Mouse (Mus musculus) liver, embryonic 12.5 days (tissue): ENCODE measurements around the gene Vdr. TPM values are rescaled to one million over a fixed set of nuclear protein-coding genes. Genes with fewer than 3 reads are reported as not detected.
"Not testable (repeated sequence)": the region's sequence is repeated elsewhere in the genome, so short reads cannot be mapped to it uniquely, and the experiment has no call there.

Experiments
- ATAC-seq: fragments of 200-750 bp; cut with Nextera tagmentation; 2 replicates; pipeline ENCODE4 v1.8.0; 2017; ENCODE audit warnings: moderate number of reproducible peaks, mild to moderate bottlenecking, moderate library complexity
- H3K27ac ChIP-seq: fragments of 300-500 bp; sonication (generic); 2 replicates; pipeline ENCODE4 v1.5.1; 2016; ENCODE audit warnings: mild to moderate bottlenecking
- H3K27me3 ChIP-seq: fragments of 300-500 bp; sonication (generic); replicated peaks from 2 replicates; pipeline ENCODE4 v1.6.1; 2016; ENCODE audit warnings: mild to moderate bottlenecking, moderate library complexity
- H3K36me3 ChIP-seq: fragments of 300-500 bp; sonication (generic); 2 replicates; pipeline ENCODE4 v1.6.1; 2016; ENCODE audit warnings: mild to moderate bottlenecking, moderate library complexity
- H3K4me1 ChIP-seq: fragments of 300-500 bp; sonication (generic); 2 replicates; pipeline ENCODE4 v1.6.1; 2016
- H3K4me2 ChIP-seq: fragments of 300-500 bp; sonication (generic); 2 replicates; pipeline ENCODE4 v1.6.1; 2016; ENCODE audit warnings: mild to moderate bottlenecking, moderate library complexity
- H3K4me3 ChIP-seq: fragments of 300-500 bp; sonication (generic); 2 replicates; pipeline ENCODE4 v1.5.1; 2016; ENCODE audit warnings: mild to moderate bottlenecking, moderate library complexity
- H3K9ac ChIP-seq: fragments of 300-500 bp; sonication (generic); 2 replicates; pipeline ENCODE4 v1.6.1; 2016; ENCODE audit warnings: mild to moderate bottlenecking, moderate library complexity
- H3K9me3 ChIP-seq: fragments of 300-500 bp; sonication (generic); replicated peaks from 2 replicates; pipeline ENCODE4 v1.6.1; 2016; ENCODE audit warnings: mild to moderate bottlenecking, moderate library complexity
- WGBS: fragments of 180-500 bp; shearing (Covaris S2); methylation state at CpG from one replicate; pipeline ENCODE4 v1.1.7; 2016; ENCODE audit not compliant: insufficient replicate concordance; 5-methylcytosine and 5-hydroxymethylcytosine counted together
- polyA plus RNA-seq: library from polyadenylated mRNA; unstranded; fragments of >200 nt; fragmentation: Nextera tagmentation; extraction: Ambion mirVana; gene quantifications from 2 replicates; pipeline ENCODE4 v1.2.1, GENCODE M21; 2016

Vdr gene
- polyA plus RNA-seq, 1 experiment from 2014 or later = 0.46 TPM

DNA sequence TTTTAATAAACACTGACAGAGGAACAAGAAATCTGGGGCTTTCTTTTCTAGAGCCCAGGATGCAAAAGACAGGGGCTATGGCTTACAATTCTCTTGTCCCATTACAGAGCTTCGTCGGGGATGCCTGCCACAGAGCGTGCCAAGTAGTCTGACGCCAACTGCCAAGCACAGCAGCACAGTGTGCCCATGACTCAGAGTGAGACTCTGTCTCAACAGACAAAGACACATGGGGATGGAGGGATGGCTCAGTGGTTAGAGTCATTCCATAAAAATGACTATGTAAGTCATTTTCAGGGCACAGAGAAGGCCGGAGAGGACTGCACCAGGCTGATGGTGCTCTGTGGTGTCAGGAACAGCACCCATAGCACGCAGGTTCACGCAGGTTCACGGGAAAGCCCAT, 38.3 kb downstream of the Vdr start:
- 85% methylated on average over 8 of the region's 8 CpGs for WGBS
- H3K4me3 ChIP-seq = no peak overlapping the region
- 0 out of 2 replicates have a peak, but pooled peaks cover 7% of the 10 kb centered on the region for H3K4me1 ChIP-seq
- H3K9me3 ChIP-seq = no peaks in the 10 kb centered on the region
- no peak overlapping the region for H3K4me2 ChIP-seq
- no peak for ATAC-seq
- no peak overlapping the region for H3K9ac ChIP-seq
- H3K27me3 ChIP-seq = no peaks in the 10 kb centered on the region
- H3K27ac ChIP-seq = no peak overlapping the region
- H3K36me3 ChIP-seq = no peaks in the 10 kb centered on the region

DNA sequence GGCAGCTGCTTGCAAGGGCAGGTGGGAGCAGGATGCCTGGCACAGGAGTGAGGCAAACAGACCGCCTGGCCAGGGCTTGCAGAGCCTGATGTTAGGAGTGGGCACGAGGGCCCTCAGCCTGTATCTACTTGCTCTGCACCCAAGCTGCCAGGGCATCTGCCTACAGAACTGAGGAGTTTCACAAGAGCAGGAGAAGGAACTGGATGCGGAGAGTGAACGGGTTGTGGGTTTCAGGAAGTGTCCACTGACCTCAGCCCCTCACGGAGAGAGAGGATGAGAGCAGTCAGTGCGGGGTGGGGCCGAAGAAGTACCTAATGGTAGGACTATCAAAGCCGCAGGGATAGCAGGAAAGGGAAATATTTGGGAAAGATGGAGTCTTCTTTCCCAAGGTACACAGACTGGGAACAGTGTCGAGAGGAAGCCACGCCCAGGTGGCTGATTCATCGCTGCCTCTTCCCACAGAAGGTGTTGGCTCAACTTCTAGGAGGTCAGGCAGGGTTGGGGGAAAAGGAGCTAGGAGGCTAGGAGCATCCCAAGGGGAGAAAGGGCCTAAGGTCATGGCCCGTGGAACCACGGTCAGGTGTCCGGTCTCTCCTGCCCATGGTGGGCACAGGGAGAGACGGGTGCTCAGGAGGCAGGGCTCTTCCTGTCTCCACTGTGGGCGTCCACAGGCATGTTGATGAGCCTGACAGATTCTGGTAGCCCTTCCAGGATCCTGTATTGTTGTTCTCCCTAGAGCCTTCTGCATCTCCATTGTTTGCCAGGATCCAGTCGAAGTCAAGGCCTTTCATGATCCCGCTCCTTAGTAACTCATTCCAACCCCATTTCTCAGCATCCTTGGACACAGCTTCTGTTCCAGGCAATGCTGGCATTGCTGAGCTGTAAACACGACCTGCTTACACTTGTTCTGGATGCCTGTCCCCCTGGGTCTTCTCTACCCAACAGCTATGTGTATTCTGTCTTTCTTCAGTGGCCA, 39.1 kb downstream of the Vdr start:
- Histone ChIP-seq H3K36me3 (no peaks in the 10 kb centered on the region), H3K4me1 (0 out of 2 replicates have a peak, but pooled peaks cover 7% of the 10 kb centered on the region), H3K9me3 (peaks cover under 1% of the 10 kb centered on the region; the same call in 1 of the 2 replicates), H3K4me2 (no peak overlapping the region), H3K9ac (no peak overlapping the region), H3K27me3 (no peaks in the 10 kb centered on the region), H3K27ac (no peak overlapping the region), H3K4me3 (no peak overlapping the region)
- WGBS = 55% methylated on average over 19 of the region's 19 CpGs
- no peak for ATAC-seq

DNA sequence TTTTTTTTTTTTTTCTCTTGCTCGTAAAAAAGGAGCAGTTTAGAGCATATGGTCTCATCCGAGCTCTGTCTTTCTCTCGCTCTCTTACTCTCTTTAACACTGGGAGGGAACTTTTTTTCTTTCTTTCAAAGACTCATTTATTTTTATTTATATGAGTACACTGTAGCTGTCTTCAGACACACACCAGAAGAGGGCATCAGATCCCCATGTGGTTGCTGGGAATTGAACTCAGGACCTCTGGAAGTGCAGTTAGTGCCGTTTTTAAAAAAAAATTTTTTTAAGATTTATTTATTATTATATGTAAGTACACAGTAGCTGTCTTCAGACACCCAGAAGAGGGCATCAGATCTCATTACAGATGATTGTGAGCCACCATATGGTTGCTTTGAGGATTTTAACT, 40.3 kb downstream of the Vdr start:
- ATAC-seq, H3K27me3 ChIP-seq, H3K27ac ChIP-seq, H3K4me3 ChIP-seq, H3K4me2 ChIP-seq, H3K36me3 ChIP-seq, H3K9ac ChIP-seq, H3K9me3 ChIP-seq: not testable (repeated sequence)
- 77% methylated on average over 4 of the region's 4 CpGs for WGBS
- peaks cover 10% of the 10 kb centered on the region for H3K4me1 ChIP-seq

DNA sequence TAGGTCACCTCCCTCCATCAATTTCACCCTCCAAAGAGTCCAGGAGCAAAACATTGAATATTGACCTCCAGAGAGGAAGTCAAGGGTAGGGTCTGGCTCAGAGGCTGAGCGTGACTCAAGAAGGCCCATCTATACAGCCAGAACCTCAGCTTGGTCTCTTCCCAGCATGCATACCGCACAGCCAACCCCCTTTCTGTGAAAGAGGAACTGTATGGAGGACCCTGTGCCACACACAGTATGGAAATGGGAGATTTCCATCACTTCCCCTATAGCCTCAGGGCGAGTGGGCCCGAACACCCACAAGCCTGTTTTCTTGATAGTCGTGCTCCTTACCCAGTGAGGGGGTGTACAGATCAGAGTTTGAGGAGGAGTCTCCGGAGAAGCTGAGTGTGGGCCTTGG, 41.4 kb downstream of the Vdr start:
- ATAC-seq = no peak
- no peaks in the 10 kb centered on the region for H3K27me3 ChIP-seq
- peaks cover 5% of the 10 kb centered on the region; the same call in 1 of the 2 replicates for H3K9me3 ChIP-seq
- H3K36me3 ChIP-seq = peaks cover 5% of the 10 kb centered on the region; the same call in 1 of the 2 replicates
- H3K4me1 ChIP-seq = peaks cover 21% of the 10 kb centered on the region
- no peak overlapping the region for H3K27ac ChIP-seq
- WGBS = 48% methylated on average over 6 of the region's 6 CpGs
- no peak overlapping the region for H3K9ac ChIP-seq
- no peak overlapping the region for H3K4me3 ChIP-seq
- no peak overlapping the region for H3K4me2 ChIP-seq

DNA sequence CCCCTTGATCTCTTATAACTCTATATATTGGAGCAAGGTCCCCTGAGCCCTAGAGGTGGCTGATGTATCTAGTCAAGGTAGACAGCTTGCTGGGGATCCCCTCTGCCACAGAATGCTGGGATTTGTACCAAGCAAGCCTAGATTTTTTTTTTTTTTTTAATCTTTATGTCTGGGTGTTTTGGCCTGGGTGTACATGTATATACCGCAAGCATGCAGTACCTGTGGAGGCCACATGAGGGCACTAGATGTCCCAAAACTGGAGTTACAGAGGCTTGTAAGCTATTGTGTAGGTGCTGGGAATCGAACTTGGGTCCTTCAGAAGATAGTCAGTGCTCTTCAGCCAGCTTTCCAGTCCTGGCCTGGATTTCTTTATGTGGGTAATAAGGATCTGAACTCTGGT, 44.4 kb downstream of the Vdr start:
- ATAC-seq = no peak
- no peak overlapping the region for H3K4me2 ChIP-seq

DNA sequence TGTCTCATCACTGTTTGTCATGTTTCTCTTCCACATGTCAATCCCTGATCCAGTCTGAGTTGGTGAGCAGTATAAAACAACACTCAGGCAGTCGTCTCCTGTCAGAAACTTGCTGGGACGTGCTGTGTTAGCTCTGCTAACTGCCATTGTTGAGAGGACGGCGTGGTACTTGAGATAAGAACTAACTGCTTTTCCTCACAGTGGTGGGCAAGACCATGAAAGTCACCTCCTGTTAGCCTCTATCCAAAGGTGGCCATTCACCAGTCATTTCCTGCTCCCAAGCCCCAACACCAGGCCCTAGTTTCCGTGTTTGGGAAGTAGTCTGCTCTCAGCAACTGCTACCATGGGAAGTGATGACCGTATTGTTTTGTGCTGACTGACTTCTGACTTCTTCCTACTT, 45.3 kb downstream of the Vdr start:
- 13% methylated on average over 6 of the region's 6 CpGs for WGBS
- Histone ChIP-seq H3K4me2 (no peak overlapping the region), H3K4me3 (no peak overlapping the region), H3K4me1 (peaks cover 34% of the 10 kb centered on the region), H3K9me3 (peaks cover 5% of the 10 kb centered on the region; the same call in 1 of the 2 replicates), H3K27ac (peak overlapping the region; percentile 57), H3K9ac (no peak overlapping the region), H3K36me3 (peaks cover 5% of the 10 kb centered on the region; the same call in 1 of the 2 replicates), H3K27me3 (no peaks in the 10 kb centered on the region)
- ATAC-seq = peak; percentile 72

More for the DNA sequence above, 44.4 kb downstream of the Vdr start:
- WGBS = 88% methylated on average over 2 of the region's 2 CpGs
- Histone ChIP-seq H3K27me3 (no peaks in the 10 kb centered on the region), H3K27ac (no peak overlapping the region), H3K9ac (no peak overlapping the region), H3K36me3 (peaks cover 5% of the 10 kb centered on the region; the same call in 1 of the 2 replicates), H3K4me1 (peaks cover 34% of the 10 kb centered on the region), H3K4me3 (no peak overlapping the region), H3K9me3 (peaks cover 5% of the 10 kb centered on the region; the same call in 1 of the 2 replicates)

DNA sequence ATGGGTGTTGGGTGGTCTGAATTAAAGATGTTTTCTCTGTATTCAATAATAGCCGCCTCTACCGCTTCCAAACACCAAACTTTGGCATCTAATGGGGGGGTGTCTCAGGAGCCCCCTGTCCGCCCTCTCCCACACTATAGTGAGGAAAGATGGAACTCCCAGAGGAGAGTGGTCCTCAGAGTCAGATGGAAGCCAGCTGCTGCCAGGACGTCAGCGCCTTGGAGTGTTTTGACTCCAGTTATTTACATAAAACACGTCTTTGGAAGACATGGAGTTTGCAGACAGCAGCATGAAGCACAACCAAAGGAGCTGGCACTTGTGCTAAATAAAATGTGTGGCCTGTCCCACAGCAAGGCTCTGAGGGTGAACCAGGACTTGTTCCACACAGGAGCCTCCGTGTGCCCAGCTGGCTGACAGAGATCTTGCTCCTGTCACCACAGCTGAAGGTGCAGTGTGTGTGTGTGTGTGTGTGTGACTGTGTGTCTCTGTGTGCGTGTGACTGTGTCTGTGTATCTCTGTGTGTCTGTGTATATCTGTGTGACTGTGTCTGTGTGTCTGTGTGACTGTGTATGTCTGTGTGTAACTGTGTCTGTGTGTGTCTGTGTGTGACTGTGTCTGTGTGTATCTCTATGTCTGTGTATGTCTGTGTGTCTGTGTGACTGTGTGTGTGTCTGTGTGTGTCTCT, 45.9 kb downstream of the Vdr start:
- peak overlapping the region; percentile 57 for H3K27ac ChIP-seq
- H3K4me1 ChIP-seq = peaks cover 31% of the 10 kb centered on the region
- peaks cover 5% of the 10 kb centered on the region; the same call in 1 of the 2 replicates for H3K9me3 ChIP-seq
- WGBS = 61% methylated on average over 8 of the region's 8 CpGs
- no peak overlapping the region; the same call in 1 of the 2 replicates for H3K9ac ChIP-seq
- ATAC-seq = 0 out of 2 replicates have a peak, but pooled peaks have one; percentile 26
- H3K4me3 ChIP-seq = no peak overlapping the region
- peaks cover 5% of the 10 kb centered on the region; the same call in 1 of the 2 replicates for H3K36me3 ChIP-seq
- H3K27me3 ChIP-seq = no peaks in the 10 kb centered on the region
- H3K4me2 ChIP-seq = no peak overlapping the region

DNA sequence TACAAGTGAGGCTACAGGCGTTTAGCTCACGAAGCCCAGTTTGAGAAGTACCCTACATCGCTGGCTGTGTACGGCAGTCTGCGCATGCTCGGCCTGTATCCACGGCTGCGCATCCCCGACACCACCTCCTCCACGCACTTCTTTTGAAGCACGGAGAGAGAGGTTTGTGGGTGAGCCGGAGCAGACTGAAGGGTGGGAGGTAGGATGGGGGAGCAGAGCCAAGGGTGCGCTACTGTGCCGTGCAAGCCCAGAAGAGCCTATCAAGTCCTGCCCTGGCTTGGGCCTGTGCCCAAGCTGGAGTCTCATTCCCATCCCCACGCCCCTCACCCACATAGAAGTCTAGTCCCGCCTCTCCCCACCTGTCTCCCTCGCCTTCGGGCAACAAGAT, 46.9 kb downstream of the Vdr start:
- Histone ChIP-seq H3K9me3 (peaks cover 5% of the 10 kb centered on the region; the same call in 1 of the 2 replicates), H3K4me1 (peaks cover 27% of the 10 kb centered on the region), H3K27me3 (no peaks in the 10 kb centered on the region), H3K27ac (no peak overlapping the region), H3K4me2 (no peak overlapping the region), H3K4me3 (no peak overlapping the region), H3K9ac (no peak overlapping the region), H3K36me3 (peaks cover 5% of the 10 kb centered on the region; the same call in 1 of the 2 replicates)
- ATAC-seq = no peak
- WGBS = 78% methylated on average over 18 of the region's 18 CpGs

DNA sequence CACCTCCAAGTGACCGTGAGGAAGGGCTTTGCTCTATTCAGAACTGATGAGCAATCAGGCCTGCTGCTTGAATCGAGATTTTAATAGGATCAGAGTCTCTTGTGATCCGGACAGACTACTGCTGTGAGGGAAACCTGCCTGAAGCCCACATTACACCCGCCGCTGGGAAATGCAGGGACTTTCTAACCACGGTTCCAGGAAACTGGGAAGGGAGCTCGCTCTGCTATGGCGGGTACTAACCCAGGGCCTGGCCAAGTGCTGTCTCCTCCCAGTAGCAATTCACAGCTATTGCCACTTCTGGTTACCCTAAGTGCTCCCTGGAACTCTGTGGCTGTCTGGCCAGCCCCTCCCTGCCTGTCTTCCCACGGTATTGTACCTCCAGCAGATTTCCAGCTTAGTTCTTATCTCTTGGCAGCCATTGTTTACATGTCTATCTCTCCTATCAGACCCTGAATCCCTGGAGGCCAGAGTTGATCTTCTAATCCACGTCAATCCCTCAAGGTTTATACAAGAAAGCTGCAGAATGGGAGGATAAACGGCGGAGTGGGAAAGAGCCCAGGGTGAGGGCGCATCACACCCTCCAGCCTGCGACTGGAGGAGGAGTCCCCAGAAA, 47.4 kb downstream of the Vdr start:
- Histone ChIP-seq H3K4me3 (no peak overlapping the region), H3K27ac (no peak overlapping the region), H3K9ac (no peak overlapping the region), H3K4me2 (no peak overlapping the region), H3K36me3 (peaks cover 5% of the 10 kb centered on the region; the same call in 1 of the 2 replicates), H3K27me3 (no peaks in the 10 kb centered on the region), H3K4me1 (peaks cover 27% of the 10 kb centered on the region), H3K9me3 (peaks cover 5% of the 10 kb centered on the region; the same call in 1 of the 2 replicates)
- ATAC-seq = no peak
- 48% methylated on average over 14 of the region's 14 CpGs for WGBS

DNA sequence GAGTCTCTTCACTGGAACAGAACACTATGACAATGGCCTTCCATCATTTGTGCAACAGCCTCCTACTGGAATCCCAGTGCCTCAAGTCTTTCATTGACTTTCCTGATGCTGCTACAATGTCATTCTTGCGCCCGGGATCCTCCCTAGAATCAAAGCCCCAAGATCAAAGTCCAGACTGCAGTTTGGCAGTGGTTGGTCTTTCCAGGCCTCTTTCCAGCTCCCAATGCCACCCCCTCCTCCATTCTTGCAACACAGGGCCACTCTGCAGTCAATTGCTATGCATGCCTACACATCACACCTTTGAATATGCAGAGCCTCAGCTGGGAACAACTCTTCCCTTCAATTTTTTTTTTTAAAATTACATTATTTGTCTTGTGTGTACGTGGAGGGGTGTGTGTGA, 50.1 kb downstream of the Vdr start:
- Histone ChIP-seq H3K4me3 (no peak overlapping the region), H3K27ac (no peak overlapping the region), H3K4me2 (no peak overlapping the region), H3K36me3 (no peaks in the 10 kb centered on the region), H3K4me1 (peaks cover 26% of the 10 kb centered on the region), H3K27me3 (0 out of 2 replicates have a peak, but pooled peaks cover 4% of the 10 kb centered on the region), H3K9me3 (no peaks in the 10 kb centered on the region), H3K9ac (no peak overlapping the region)
- no peak for ATAC-seq
- 82% methylated on average over 3 of the region's 3 CpGs for WGBS

DNA sequence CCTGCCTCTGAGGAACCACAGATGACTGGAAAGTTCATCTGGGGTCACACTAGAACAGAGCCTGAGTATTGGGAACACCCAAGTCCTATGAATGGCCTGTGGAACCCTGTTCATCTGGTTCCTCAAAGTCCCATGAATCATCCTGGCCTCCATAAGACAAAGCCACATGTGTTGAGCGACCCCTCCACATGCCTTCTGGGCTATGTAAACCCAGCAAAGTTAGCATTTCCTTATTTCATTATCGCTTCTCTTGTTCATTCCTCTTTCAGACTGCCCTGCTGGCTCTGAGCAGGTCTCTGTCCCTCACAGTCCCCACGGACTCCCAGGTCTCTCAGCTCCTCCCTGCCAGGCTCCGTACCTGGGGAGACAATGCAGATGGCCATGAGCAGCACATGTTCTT, 52.0 kb downstream of the Vdr start:
- 77% methylated on average over 4 of the region's 4 CpGs for WGBS
- Histone ChIP-seq H3K4me3 (no peak overlapping the region), H3K27me3 (0 out of 2 replicates have a peak, but pooled peaks cover 4% of the 10 kb centered on the region), H3K36me3 (no peaks in the 10 kb centered on the region), H3K9ac (no peak overlapping the region), H3K27ac (no peak overlapping the region), H3K4me1 (peaks cover 11% of the 10 kb centered on the region), H3K9me3 (no peaks in the 10 kb centered on the region), H3K4me2 (no peak overlapping the region)
- ATAC-seq = no peak
